Mouse (Mus musculus) brown adipose tissue, adult 24 weeks (tissue): ENCODE measurements around the gene Bicral. TPM values are rescaled to one million over a fixed set of nuclear protein-coding genes. Genes with fewer than 3 reads are reported as not detected.
"Not testable (repeated sequence)": the region's sequence is repeated elsewhere in the genome, so short reads cannot be mapped to it uniquely, and the experiment has no call there.

Source experiments
- H3K27ac ChIP-seq: fragments of 200-500 bp; replicated peaks from 2 replicates; pipeline ENCODE4 v1.5.1; 2012; ENCODE audit warnings: low read depth, mild to moderate bottlenecking, low read length
- H3K4me1 ChIP-seq: fragments of 200-500 bp; 2 replicates; pipeline ENCODE4 v1.6.1; 2012; ENCODE audit warnings: low read length, mixed read lengths; ENCODE audit not compliant: control insufficient read depth, insufficient read depth, insufficient read length
- H3K4me3 ChIP-seq: fragments of 200-500 bp; 2 replicates; pipeline ENCODE4 v1.5.1; 2012; ENCODE audit warnings: low read depth, mild to moderate bottlenecking, low read length, moderate library complexity; ENCODE audit not compliant: insufficient read depth
- polyA plus RNA-seq: library from polyadenylated mRNA; stranded (reverse); fragments of >200 nt; gene quantifications from 2 replicates; pipeline ENCODE4 v1.2.4, GENCODE M21; 2012; ENCODE audit not compliant: missing spikeins, insufficient read depth, insufficient read length

Bicral gene
- polyA plus RNA-seq, 1 experiment: 9.8 TPM

GRCm38 (mm10) chr17:46773278-46774130 is 84.8 kb downstream of the Bicral start:
- Histone ChIP-seq H3K4me3 (peak overlapping the region; percentile 82), H3K4me1 (peaks cover 4% of the 10 kb centered on the region; the same call in 1 of the 2 replicates), H3K27ac (peak overlapping the region; percentile 55)

- H3K27ac ChIP-seq: peak within 1 kb of the TSS; percentile 66
- H3K4me3 ChIP-seq: peak within 1 kb of the TSS; percentile 82
- H3K4me1 ChIP-seq: peaks cover 4% of the 10 kb centered on the region; the same call in 1 of the 2 replicates
Observed at GRCm38 (mm10) chr17:46772404-46773277, 85.6 kb downstream of the Bicral start, which contains the start of gene 2310039H08Rik. 2310039H08Rik (plus strand) TSS chr17:46772635.

DNA sequence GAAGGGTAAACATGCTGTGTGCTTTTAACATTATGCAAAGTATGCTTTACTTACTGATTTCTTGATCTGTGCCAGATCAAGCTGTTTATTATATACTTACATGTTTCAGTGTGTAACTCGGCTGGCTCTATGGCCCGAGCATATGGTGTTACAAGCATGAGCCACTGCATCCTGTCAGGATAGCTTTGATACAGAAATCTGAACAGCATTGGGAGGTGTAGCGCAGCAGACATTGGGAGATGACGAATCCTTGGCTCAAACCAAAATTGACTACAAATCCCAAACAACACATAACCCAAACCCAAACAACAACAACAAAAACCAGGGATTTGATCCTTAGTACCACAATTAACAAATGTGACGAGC is 86.3 kb downstream of the Bicral start:
- peak overlapping the region; percentile 68 for H3K4me3 ChIP-seq
- H3K4me1 ChIP-seq: peaks cover 4% of the 10 kb centered on the region; the same call in 1 of the 2 replicates
- peak overlapping the region; percentile 66 for H3K27ac ChIP-seq

DNA sequence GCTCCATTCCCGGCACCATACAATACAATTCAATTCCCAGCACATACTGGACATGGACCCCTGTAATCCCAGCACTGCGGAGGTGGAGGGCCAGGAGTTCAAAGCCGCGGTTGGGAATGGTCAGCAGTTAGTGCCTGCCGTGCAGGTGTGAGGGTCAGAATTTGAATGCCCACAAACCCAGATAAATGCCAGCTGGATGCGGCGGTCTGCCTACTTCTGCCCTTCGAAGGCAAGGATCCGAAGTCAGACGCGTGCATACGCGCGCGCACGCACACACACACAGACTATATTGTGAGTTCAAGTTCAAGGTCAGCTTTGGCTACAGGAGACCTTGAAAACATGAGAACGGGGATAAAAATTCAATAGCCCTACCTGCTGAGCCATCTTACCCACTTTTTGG is 86.7 kb downstream of the Bicral start:
- Histone ChIP-seq H3K4me3 (peak overlapping the region; percentile 68), H3K27ac (no peak overlapping the region), H3K4me1 (peaks cover 4% of the 10 kb centered on the region; the same call in 1 of the 2 replicates)

GRCm38 (mm10) chr17:46771025-46771424 is 87.3 kb downstream of the Bicral start:
- H3K4me3 ChIP-seq: no peak overlapping the region
- no peak overlapping the region for H3K27ac ChIP-seq
- H3K4me1 ChIP-seq: peaks cover 4% of the 10 kb centered on the region; the same call in 1 of the 2 replicates

GRCm38 (mm10) chr17:46770546-46770945 is 87.7 kb downstream of the Bicral start:
- H3K27ac ChIP-seq: no peak overlapping the region
- peaks cover 4% of the 10 kb centered on the region; the same call in 1 of the 2 replicates for H3K4me1 ChIP-seq
- no peak overlapping the region for H3K4me3 ChIP-seq

DNA sequence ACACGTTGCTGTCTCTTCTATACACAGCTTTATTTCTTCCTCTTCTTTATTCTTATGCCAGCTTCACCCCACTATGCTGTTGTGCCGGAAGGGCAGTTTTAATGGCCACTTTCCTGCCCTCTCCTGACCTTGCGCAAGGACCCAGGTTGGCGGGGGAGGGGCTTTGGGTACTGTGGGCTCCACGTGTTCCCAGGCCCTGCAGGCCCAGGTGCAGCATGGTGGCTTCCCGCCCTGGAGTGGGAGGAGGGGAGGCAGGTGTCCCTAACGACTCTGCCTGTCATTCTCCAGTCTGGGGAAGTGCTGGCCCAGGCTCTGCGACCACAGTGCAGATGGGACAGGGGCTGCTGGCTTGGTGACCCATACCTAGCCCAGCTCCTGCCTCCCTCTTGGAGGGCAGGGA is 90.4 kb downstream of the Bicral start:
- peaks cover 4% of the 10 kb centered on the region; the same call in 1 of the 2 replicates for H3K4me1 ChIP-seq
- no peak overlapping the region for H3K27ac ChIP-seq
- no peak overlapping the region for H3K4me3 ChIP-seq

- not testable (repeated sequence) for H3K4me3 ChIP-seq, H3K27ac ChIP-seq, H3K4me1 ChIP-seq
Observed at GRCm38 (mm10) chr17:46764916-46765315, 93.4 kb downstream of the Bicral start.

DNA sequence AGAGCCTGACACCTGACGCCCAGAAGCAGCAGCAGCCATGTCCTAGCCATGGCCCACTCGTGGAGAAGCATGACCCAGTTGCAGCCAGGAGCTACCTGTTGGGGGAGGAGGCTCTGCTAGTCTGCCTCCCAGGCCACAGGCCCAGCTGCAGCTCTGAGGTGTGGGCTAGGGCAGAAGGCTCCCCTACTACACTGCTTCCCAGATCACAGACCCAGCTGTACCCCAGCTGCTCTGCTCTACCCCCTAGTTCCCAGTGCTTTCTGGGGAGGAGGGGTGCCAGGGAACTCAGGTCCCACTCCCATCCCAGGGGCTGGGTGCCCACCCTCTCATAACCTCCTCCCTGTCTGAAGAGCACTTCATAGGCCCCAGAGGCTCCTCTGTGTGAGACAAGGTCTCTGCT is 94.7 kb downstream of the Bicral start, which contains the start of gene Ptcra:
Gene Ptcra, minus strand, starts transcription at position 169 of the 400 bp plus-strand sequence.
- Histone ChIP-seq H3K4me3 (no peak within 1 kb of the TSS), H3K27ac (no peak within 1 kb of the TSS), H3K4me1 (no peaks in the 10 kb centered on the region)

DNA sequence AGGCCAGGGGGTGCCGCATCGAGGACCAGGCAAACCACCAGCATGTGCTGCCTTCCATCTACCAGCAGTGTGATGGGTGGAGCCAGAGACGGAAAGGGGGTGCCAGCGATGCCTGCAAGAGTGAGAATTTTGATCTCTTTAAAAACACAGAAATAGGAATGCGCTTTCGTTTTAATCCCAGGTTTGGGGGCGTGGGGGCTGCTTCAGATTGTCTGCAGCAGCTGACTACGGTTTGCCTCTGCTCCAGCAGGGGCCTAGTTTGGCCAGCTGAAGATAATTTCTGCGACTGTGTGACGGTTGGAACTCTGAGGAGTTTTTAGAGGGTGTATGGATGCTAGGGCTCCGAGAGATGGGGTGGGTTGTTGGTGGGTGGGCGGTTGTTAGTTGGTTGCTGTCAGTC is 99.5 kb downstream of the Bicral start:
- no peak overlapping the region for H3K4me3 ChIP-seq
- H3K4me1 ChIP-seq: no peaks in the 10 kb centered on the region
- H3K27ac ChIP-seq: no peak overlapping the region

DNA sequence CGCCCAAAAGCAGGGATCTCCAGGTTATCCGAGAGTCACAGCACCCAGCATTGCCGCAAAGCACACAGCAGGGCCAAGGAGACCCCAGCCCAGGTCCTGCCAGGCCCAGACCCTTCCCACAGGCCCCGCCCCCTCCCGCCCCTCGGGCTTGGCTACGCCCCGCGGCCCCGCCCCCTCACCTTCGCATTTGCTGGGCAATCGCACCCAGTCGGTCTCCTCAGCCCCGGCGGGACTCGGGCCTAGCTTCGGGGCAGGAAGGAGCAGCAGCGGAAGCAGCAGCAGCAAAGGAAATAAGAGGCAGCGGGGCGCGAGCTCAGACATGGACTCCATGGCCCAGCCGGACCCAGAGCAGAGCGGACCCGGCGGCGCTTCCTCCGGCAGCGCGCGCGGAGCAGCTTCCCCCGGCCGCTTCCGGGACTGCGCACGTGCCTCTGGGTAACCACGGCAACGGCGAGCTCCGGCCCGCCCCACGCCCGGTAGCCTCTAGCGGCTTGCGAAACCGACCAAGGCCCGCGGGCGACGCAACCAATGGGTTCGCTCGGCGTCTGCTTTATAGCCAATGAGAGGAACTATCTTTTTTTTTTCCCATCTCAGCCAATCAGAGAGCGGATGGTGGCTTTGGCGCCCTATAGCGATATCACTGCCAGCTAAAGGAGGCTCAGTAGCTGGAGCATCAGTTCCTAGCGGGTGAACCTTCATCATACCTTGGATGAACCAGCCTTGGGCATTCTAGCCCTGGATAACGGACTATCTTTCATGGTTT is 106.3 kb downstream of the Bicral start, which contains the start of gene Cnpy3:
Gene Cnpy3, minus strand, starts transcription at position 421 of the 763 bp plus-strand sequence.
- peak within 1 kb of the TSS; percentile 83 for H3K27ac ChIP-seq
- 0 out of 2 replicates have a peak, but pooled peaks cover 4% of the 10 kb centered on the region for H3K4me1 ChIP-seq
- H3K4me3 ChIP-seq: peak within 1 kb of the TSS; percentile 84

- H3K4me1 ChIP-seq: 0 out of 2 replicates have a peak, but pooled peaks cover 4% of the 10 kb centered on the region
- peak overlapping the region; percentile 83 for H3K27ac ChIP-seq
- H3K4me3 ChIP-seq: peak overlapping the region; percentile 84
Observed at GRCm38 (mm10) chr17:46751056-46751793, 107.1 kb downstream of the Bicral start.

DNA sequence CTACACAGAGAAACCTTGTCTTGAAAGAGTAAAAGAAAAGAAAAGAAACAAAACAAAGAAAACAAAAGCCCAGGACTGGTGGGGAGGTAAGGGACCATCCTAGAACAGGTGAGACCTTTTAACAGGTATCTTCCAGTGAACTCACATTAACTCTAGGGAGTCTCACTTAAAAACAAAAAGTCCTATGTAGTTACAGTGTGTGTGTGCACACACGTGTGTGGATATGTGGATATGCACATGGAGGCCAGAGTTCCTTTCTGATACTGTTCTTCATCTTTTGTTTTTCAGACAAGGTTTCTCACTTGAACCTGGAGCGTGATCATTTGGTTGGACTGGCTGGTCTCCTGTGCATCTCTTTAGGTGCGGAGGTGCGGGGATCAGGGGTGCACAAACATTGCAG is 107.7 kb downstream of the Bicral start:
- no peak overlapping the region; the same call in 1 of the 2 replicates for H3K27ac ChIP-seq
- H3K4me1 ChIP-seq: 0 out of 2 replicates have a peak, but pooled peaks cover 4% of the 10 kb centered on the region
- H3K4me3 ChIP-seq: peak overlapping the region; percentile 84; the same call in 1 of the 2 replicates

- no peak overlapping the region for H3K4me3 ChIP-seq
- H3K27ac ChIP-seq: no peak overlapping the region
- H3K4me1 ChIP-seq: 0 out of 2 replicates have a peak, but pooled peaks cover 4% of the 10 kb centered on the region
Observed at GRCm38 (mm10) chr17:46749282-46749681, 109.0 kb downstream of the Bicral start.
